Mouse (Mus musculus): ENCODE measurements at regions not wholly inside any gene's neighbourhood (a gene's known extent, or its start where the extent isn't known, plus 50 kb on each side); places are given as distances from the start of the nearest gene placed in this dataset.

- intact Hi-C loops (cut with DNase I), result loop anchor here (10.0 kb wide), 1 partner anchor 241 kb away; no protein-coding TSS in a partner anchor
Measured at GRCm38 (mm10) chr8:35224053-35224924, 541.3 kb upstream of the Gm19410 start.

DNA sequence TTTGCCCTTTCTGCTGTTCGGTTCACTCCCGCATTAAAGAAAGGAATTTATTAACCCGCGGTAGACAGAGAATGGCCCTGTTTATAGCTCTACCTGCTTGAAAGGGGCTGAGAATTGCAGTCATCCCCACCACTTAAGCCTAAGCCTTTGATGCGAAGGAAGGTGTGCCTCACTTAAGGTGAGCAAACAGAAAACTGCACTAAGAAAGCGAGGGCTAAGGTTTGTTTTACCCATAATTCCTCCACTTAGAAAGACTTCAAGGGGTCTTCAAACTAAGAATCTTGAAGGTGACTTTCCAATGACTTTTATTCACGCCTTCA is 540.7 kb upstream of the Gm19410 start:
- intact Hi-C loops (cut with DNase I), result loop anchor here (10.0 kb wide), 1 partner anchor 240 kb away; no protein-coding TSS in a partner anchor
- no peak for DNase-seq (ENCODE audit: low spot score in 2 of 2)

More at GRCm38 (mm10) chr8:35224053-35224924, 541.3 kb upstream of the Gm19410 start:
- DNase-seq (ENCODE audit: low spot score in 2 of 2), result no peak

- intact Hi-C loops (cut with DNase I), result loop anchor here (10.0 kb wide), 1 partner anchor 238 kb away; no protein-coding TSS in a partner anchor
- no peak for DNase-seq (ENCODE audit: low spot score in 2 of 2)
Measured at GRCm38 (mm10) chr8:35227079-35227478, 538.5 kb upstream of the Gm19410 start.

- DNase-seq (ENCODE audit: low spot score in 2 of 2), result no peak
- intact Hi-C loops (cut with DNase I), result loop anchor here (10.0 kb wide), 1 partner anchor 236 kb away; no protein-coding TSS in a partner anchor
Measured at GRCm38 (mm10) chr8:35228449-35228848, 537.1 kb upstream of the Gm19410 start.

DNA sequence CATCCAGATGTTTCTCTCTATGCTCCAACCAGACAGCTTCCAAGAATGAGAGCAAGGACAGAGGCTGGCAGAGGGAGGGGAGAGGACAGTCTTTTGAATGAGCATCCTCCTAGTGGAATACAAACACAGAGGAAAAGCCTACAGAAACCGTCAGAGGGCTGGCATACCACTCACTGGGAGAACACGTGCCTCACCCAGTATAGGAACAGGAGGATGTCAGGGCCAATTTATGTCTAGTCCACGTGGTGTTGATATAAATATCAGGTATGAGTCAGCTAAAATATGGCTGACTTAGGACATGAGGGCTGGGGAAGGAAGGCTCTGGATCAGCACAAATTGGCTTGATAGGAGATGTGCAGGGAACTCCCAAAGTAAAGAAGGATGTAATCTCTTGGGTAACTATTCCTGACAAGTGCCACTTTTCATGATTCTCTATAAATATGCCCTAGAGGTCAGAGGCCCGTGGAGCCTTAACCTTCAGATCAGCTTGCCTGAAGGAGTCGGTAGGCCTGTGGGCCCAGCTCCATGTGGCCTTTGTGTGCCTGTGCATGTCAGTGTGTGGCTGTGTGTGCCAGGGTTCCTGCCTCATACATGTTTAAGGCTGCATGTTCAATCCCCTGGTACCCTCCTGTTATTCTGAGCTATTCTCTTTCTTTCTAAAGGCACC is 531.9 kb upstream of the Gm19410 start:
- intact Hi-C loops (cut with DNase I), result no loop called here
- DNase-seq (ENCODE audit: low spot score in 2 of 2), result peak; percentile 16 to 73

DNA sequence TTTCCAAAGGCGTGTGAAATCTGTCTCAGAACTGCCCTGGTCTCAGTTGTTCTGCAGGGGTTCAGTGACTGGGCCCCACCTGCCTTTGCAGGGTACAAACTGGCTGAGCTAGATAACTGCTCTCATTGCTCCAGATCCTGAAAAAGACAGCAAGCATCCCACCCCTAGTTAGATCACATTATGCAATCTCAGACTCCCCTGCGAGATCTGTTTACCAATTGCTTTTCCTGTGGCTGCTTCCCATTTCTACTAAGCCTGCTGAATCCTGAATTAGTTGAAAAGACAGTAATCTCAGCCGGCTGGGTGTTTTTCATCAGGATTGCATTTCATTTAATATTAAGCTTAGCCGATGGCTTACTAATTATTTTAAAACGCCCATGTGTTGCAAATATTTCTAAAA is 531.2 kb upstream of the Gm19410 start:
- peak; percentile 14 to 24 for DNase-seq (ENCODE audit: low spot score in 2 of 2)
- intact Hi-C loops (cut with DNase I), result no loop called here

- DNase-seq (ENCODE audit: low spot score in 2 of 2), result no peak
- intact Hi-C loops (cut with DNase I), result no loop called here
Measured at GRCm38 (mm10) chr8:35235815-35236509, 529.6 kb upstream of the Gm19410 start.

DNA sequence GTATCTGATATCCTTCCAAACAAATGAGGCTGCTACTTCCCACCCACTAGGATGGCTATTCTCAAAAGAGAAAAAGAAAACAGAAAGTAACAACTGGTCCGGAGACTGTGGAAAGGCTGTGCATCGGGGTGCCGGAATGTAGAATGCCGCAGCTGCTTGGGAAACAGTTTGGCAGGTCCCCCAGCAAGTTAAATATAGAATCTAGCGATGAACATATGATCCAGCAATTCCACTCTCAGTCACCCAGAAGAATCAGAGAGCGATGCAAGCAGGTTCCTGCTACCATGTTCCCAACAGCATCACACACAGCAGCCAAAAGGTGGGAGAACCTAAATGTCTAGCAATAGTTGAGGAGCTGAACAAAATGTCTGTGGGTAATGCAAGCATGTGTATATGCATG is 528.3 kb upstream of the Gm19410 start:
- peak; percentile 37 to 75 for DNase-seq (ENCODE audit: low spot score in 2 of 2)

GRCm38 (mm10) chr8:35240884-35241283 is 524.7 kb upstream of the Gm19410 start:
- intact Hi-C loops (cut with DNase I), result no loop called here
- DNase-seq (ENCODE audit: low spot score in 2 of 2), result no peak

More for the DNA sequence above, 528.3 kb upstream of the Gm19410 start:
- intact Hi-C loops (cut with DNase I), result no loop called here

DNA sequence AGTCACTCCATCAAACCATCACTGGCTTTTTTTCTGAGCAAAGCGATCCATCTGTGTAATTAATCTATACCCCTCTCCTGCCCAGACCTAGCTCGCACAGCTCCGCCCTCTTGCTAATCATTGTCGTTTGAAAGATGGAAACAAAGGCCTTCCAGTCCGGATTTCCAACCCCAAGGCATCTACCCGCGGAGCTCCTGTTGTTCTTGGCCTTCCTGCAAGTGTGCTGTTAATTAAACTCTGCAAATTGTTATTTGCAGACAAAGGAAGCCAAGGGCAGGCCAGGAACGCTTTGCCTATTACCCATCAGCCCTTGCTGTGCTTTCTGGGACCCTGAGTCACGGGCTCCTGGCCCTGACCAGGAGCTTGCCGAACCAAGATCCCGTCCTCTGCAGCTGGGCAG is 522.0 kb upstream of the Gm19410 start:
- intact Hi-C loops (cut with DNase I), result no loop called here
- DNase-seq (ENCODE audit: low spot score in 2 of 2), result no peak

- intact Hi-C loops (cut with DNase I), result no loop called here
- no peak for DNase-seq (ENCODE audit: low spot score in 2 of 2)
Measured at GRCm38 (mm10) chr8:35249747-35250375, 515.7 kb upstream of the Gm19410 start.

DNA sequence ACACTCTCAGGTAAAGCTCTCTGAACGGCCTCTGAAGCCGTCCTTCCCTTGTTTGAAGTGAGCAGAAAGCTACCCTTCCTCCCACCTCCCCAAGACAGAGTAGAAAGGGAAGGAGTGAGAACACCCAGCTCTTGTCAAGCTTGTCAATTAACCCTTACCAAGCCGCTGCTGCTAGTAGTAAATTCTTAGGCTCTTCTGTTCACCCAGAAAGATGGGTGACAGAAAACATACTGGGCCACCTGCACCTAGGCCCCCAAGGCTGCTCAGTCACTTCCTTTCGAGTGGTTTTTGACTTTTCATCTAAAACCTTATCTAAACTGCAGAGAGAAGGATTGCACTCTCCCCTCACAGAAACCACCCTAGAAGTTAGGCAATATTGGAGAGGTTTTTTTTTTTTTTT is 514.9 kb upstream of the Gm19410 start:
- DNase-seq (ENCODE audit: low spot score in 2 of 2), result no peak
- intact Hi-C loops (cut with DNase I), result no loop called here

- intact Hi-C loops (cut with DNase I), result no loop called here
- no peak for DNase-seq (ENCODE audit: low spot score in 2 of 2)
Measured at GRCm38 (mm10) chr8:35253946-35254345, 511.6 kb upstream of the Gm19410 start.

DNA sequence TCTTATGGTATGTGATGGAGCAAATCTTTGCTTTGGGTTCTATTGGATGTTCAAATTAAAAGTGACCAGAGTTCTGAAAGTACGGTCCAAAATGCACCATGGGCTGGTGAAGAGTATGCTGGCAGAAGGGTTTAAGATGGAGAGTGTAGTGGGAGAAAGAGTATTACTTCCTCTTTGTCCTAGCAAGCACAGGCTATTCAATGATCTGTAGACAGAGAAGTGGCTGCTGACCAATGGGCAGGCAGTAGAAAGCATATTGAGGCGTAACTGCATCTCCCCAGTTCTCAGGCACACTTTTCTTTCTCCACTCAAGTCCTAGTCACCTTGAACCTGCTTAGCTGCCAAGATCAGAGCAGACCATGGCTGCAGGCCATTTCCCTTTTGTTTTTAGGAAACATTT is 510.3 kb upstream of the Gm19410 start:
- no peak for DNase-seq (ENCODE audit: low spot score in 2 of 2)
- intact Hi-C loops (cut with DNase I), result no loop called here

DNA sequence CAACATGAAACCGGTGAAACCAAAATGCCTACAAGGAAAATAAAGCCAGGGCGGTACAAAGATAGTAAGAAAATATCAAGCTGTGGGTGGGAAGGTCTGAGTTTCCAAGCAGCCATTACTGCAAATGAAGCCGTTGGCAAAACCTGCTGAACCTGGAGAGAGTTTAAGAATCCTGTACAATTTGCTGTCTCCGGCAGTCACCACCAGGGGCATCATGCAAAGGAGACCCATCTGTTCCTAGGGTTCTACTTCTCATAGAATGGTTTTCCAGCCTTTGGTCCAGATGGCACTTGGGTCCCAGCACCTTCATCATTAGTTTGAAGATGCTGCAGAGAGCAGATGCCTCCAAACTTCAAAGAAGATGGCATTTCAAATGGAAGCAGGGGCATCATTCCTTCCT is 508.6 kb upstream of the Gm19410 start:
- intact Hi-C loops (cut with DNase I), result no loop called here
- DNase-seq (ENCODE audit: low spot score in 2 of 2), result peak in 1 of 2 experiments; percentile 5

DNA sequence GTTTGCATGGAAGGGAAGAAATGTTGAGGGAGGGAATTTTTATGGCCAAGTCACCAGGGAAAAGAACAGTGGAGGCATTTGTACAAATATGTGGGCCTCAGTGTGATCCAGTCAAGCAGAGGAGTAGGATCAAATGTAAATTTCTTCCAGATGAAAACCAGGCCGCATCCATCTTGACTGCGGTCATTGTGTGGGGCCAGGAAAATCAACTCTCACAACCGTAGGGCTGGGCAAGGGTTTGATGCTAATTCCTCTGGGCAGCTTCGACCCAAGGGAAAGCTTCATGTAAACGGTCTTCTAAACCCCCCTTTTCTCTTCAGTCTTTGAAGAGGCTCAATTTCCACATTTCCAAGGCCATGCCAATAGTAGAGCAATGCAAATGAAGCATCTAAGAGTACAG is 497.4 kb upstream of the Gm19410 start:
- intact Hi-C loops (cut with DNase I), result no loop called here
- DNase-seq (ENCODE audit: low spot score in 2 of 2), result no peak

- no peak for DNase-seq (ENCODE audit: low spot score in 2 of 2)
- intact Hi-C loops (cut with DNase I), result no loop called here
Measured at GRCm38 (mm10) chr8:35268986-35269385, 496.6 kb upstream of the Gm19410 start.

GRCm38 (mm10) chr8:35275972-35276371 is 489.6 kb upstream of the Gm19410 start:
- intact Hi-C loops (cut with DNase I), result no loop called here

GRCm38 (mm10) chr8:35276460-35276859 is 489.1 kb upstream of the Gm19410 start:
- intact Hi-C loops (cut with DNase I), result no loop called here

More at GRCm38 (mm10) chr8:35275972-35276371, 489.6 kb upstream of the Gm19410 start:
- DNase-seq (ENCODE audit: low spot score in 2 of 2), result no peak

GRCm38 (mm10) chr8:35278946-35279345 is 486.6 kb upstream of the Gm19410 start:
- intact Hi-C loops (cut with DNase I), result no loop called here
- no peak for DNase-seq (ENCODE audit: low spot score in 2 of 2)

More at GRCm38 (mm10) chr8:35276460-35276859, 489.1 kb upstream of the Gm19410 start:
- DNase-seq (ENCODE audit: low spot score in 2 of 2), result peak in 1 of 2 experiments; percentile 3
